19 mouse cellular contexts compared by ENCODE assay signal in the genomic region with DNA sequence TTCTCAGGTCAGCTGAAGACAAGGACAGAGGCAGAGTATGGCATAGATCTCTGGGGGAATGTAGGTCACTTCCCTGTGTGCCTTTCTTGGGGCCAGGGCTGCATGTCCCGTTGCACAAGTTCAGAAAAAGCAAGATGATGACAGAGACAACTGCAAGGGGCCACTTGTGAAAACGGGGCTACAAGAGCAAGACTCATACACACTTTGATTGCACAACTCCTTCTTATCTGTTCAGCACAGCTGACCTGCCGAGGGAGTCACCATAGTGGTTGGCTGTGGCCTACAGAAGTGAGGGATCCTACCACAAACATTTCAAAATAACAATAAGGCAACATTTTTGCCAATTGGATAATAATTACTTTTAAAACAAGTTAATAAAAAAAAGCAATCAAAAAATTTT. TPM values are rescaled to one million over a fixed set of nuclear protein-coding genes. Genes with fewer than 3 reads are reported as not detected.
DNase-seq lines count a peak whose midpoint lies in the region; ATAC-seq and TF ChIP-seq lines count a peak whose summit lies in the region.
"Had no signal": no experiment of that assay in that cellular context is flagged by ENCODE, and none has a peak within 500 bp of the region (broad histone marks: within the 10 kb centered on the region; RNA-seq: fewer than 3 reads in every experiment).

No protein-coding gene starts in this region.

- peak; percentile 28 for DNase-seq in lung, postnatal 25 days (ENCODE audit: low spot score)
- DNase-seq in lung, adult 2 months: no peak
- peak; percentile 81 for DNase-seq in c-Kit-positive CD71-positive TER-119-positive erythroid progenitor cells, embryonic 14.5 days (ENCODE audit: low spot score)
- DNase-seq in liver, embryonic 14.5 days (ENCODE audit: low read depth in 3 of 3, low spot score in 3 of 3): peak; percentile 74 to 82 (median 80)
- peak; percentile 55 to 71 for DNase-seq in spleen, postnatal 10 days (ENCODE audit: low spot score in 2 of 2)
- no peak for DNase-seq in adrenal gland, adult (ENCODE audit: inconsistent age in 2 of 2, low spot score in 1 of 2)
- no peak for DNase-seq in forebrain, postnatal 0 days
- DNase-seq in cerebellum, postnatal 10 days: no peak
- DNase-seq: adrenal gland, postnatal 14 days; cerebellum, postnatal 25 days; heart, adult 11 months; kidney, adult 9 months; right cerebral cortex, postnatal 14 days had no signal

- H3K27me3 ChIP-seq in liver, embryonic 14.5 days (ENCODE audit: control insufficient read depth, insufficient read depth, low read length): no peaks in the 10 kb centered on the region
- no peaks in the 10 kb centered on the region for H3K27me3 ChIP-seq in forebrain, postnatal 0 days (ENCODE audit: insufficient read depth, low read length)
- H3K27me3 ChIP-seq: embryonic facial prominence, embryonic 15.5 days; limb, embryonic 13.5 days; neural tube, embryonic 12.5 days had no signal

- TF ChIP-seq CTCF in lung, adult 2 months (IDR thresholded peaks at IDR 0.05; ENCODE audit: insufficient read depth, low read length): no peak
- TF ChIP-seq CTCF in liver, embryonic 14.5 days (IDR thresholded peaks at IDR 0.05; ENCODE audit: low read depth): no peak
- TF ChIP-seq CTCF in forebrain, postnatal 0 days (IDR thresholded peaks at IDR 0.05; ENCODE audit: low read depth): no peak

- H3K9me3 ChIP-seq in liver, embryonic 14.5 days (ENCODE audit: control insufficient read depth, low read length): no peaks in the 10 kb centered on the region
- H3K9me3 ChIP-seq in forebrain, postnatal 0 days (ENCODE audit: low read length): no peaks in the 10 kb centered on the region
- H3K9me3 ChIP-seq: embryonic facial prominence, embryonic 15.5 days; hindbrain, embryonic 10.5 days; limb, embryonic 13.5 days; midbrain, embryonic 10.5 days; neural tube, embryonic 12.5 days had no signal

- H3K27ac ChIP-seq in liver, embryonic 14.5 days: peak overlapping the region; percentile 100
- H3K27ac ChIP-seq in forebrain, postnatal 0 days (ENCODE audit: low read depth, low read length): no peak overlapping the region
- H3K27ac ChIP-seq: embryonic facial prominence, embryonic 15.5 days; limb, embryonic 13.5 days; midbrain, embryonic 10.5 days; neural tube, embryonic 12.5 days had no signal

- no peaks in the 10 kb centered on the region for H3K4me1 ChIP-seq in lung, adult 2 months (ENCODE audit: control insufficient read depth, insufficient read depth, low read length)
- H3K4me1 ChIP-seq in liver, embryonic 14.5 days (replicated peaks; ENCODE audit: control insufficient read depth in 2 of 2, insufficient read depth in 2 of 2, low read length in 1 of 2): peaks cover 70 to 72% of the 10 kb centered on the region in 2 experiments
- no peaks in the 10 kb centered on the region for H3K4me1 ChIP-seq in forebrain, postnatal 0 days (ENCODE audit: insufficient read depth)
- H3K4me1 ChIP-seq: limb, embryonic 13.5 days; neural tube, embryonic 12.5 days had no signal

- WGBS in lung, adult 2 months: 24% methylated on average over 3 of the region's 3 CpGs
- 6% methylated on average over 3 of the region's 3 CpGs for WGBS in liver, embryonic 14.5 days (ENCODE audit: insufficient replicate concordance)
- WGBS in forebrain, postnatal 0 days: 78% methylated on average over 3 of the region's 3 CpGs

- peak; percentile 94 for TF ChIP-seq EP300 in liver, embryonic 14.5 days (IDR thresholded peaks at IDR 0.05; ENCODE audit: low read depth)

- peak overlapping the region; percentile 78 for H3K4me2 ChIP-seq in liver, embryonic 14.5 days (ENCODE audit: low read depth)
- H3K4me2 ChIP-seq in forebrain, postnatal 0 days (ENCODE audit: low read depth): no peak overlapping the region
- H3K4me2 ChIP-seq: embryonic facial prominence, embryonic 15.5 days; limb, embryonic 13.5 days; neural tube, embryonic 12.5 days had no signal

- peak; percentile 84 for ATAC-seq in liver, embryonic 14.5 days (ENCODE audit: insufficient read depth)
- no peak for ATAC-seq in forebrain, postnatal 0 days

- H3K4me3 ChIP-seq in lung, adult 2 months (replicated peaks; ENCODE audit: extremely low read depth, low read depth, low read length): no peak overlapping the region
- H3K4me3 ChIP-seq in liver, embryonic 14.5 days (ENCODE audit: insufficient read depth in 1 of 2, low read depth in 2 of 2, low read length in 2 of 2): peak overlapping the region in 1 of 2 experiments; percentile 25; a peak in 2 of 4 replicates
- no peak overlapping the region for H3K4me3 ChIP-seq in forebrain, postnatal 0 days (ENCODE audit: low read depth, low read length)
- H3K4me3 ChIP-seq: embryonic facial prominence, embryonic 15.5 days; hindbrain, embryonic 10.5 days; limb, embryonic 13.5 days; midbrain, embryonic 10.5 days; neural tube, embryonic 12.5 days had no signal

- no peaks in the 10 kb centered on the region for H3K36me3 ChIP-seq in liver, embryonic 14.5 days (replicated peaks; ENCODE audit: control insufficient read depth, insufficient read depth, low read depth)
- H3K36me3 ChIP-seq in forebrain, postnatal 0 days (ENCODE audit: insufficient read depth): no peaks in the 10 kb centered on the region
- H3K36me3 ChIP-seq: embryonic facial prominence, embryonic 15.5 days; hindbrain, embryonic 10.5 days; limb, embryonic 13.5 days; midbrain, embryonic 10.5 days; neural tube, embryonic 12.5 days had no signal

- no peak for TF ChIP-seq POLR2A in lung, adult 2 months (IDR thresholded peaks at IDR 0.05; ENCODE audit: borderline replicate concordance, extremely low read depth, low read depth, low read length)

- peak overlapping the region; percentile 67 for H3K9ac ChIP-seq in liver, embryonic 14.5 days (replicated peaks)
- no peak overlapping the region for H3K9ac ChIP-seq in forebrain, postnatal 0 days
- H3K9ac ChIP-seq: embryonic facial prominence, embryonic 15.5 days; limb, embryonic 13.5 days; neural tube, embryonic 12.5 days had no signal

RNA-seq across cellular contexts. Expression of gene Rap1gap2, which starts 33.6 kb away (rescaled TPM):
- polyA plus RNA-seq in lung, adult 2 months (2012; rRNA removed): 7.0 and 8.9 TPM in 2 replicates
- polyA plus RNA-seq in liver, embryonic 14.5 days (2012; rRNA removed): 0.95 and 0.98 TPM in 2 replicates
- 0.56 and 0.71 TPM in 2 replicates for polyA plus RNA-seq in liver, embryonic 14.5 days (2014; fragmentation: Nextera tagmentation; extraction: Ambion mirVana)
- total RNA-seq in forebrain, postnatal 0 days (2014; rRNA removed): 43.7 and 52.5 TPM in 2 replicates
- polyA plus RNA-seq in forebrain, postnatal 0 days (2015; fragmentation: Nextera tagmentation; extraction: Ambion mirVana): 9.9 and 12.2 TPM in 2 replicates

RNA-seq across cellular contexts. Expression of gene Ccdc92b, which starts 42.3 kb away (rescaled TPM):
- polyA plus RNA-seq in lung, adult 2 months (2012; rRNA removed): 0.51 TPM in 2 replicates
- polyA plus RNA-seq in liver, embryonic 14.5 days (2012; rRNA removed): 12.7 and 13.1 TPM in 2 replicates
- 10.2 and 12.6 TPM in 2 replicates for polyA plus RNA-seq in liver, embryonic 14.5 days (2014; fragmentation: Nextera tagmentation; extraction: Ambion mirVana)
- 12.2 and 14.2 TPM in 2 replicates for total RNA-seq in forebrain, postnatal 0 days (2014; rRNA removed)
- 4.0 and 4.1 TPM in 2 replicates for polyA plus RNA-seq in forebrain, postnatal 0 days (2015; fragmentation: Nextera tagmentation; extraction: Ambion mirVana)
- total RNA-seq: CH12.LX had no signal

Comparison
In these comparisons a context has a peak if more than half of its experiments do, and no peak if none do; other contexts are left out.
1. DNase-seq: peak in lung, postnatal 25 days (single experiment), c-Kit-positive CD71-positive TER-119-positive erythroid progenitor cells, embryonic 14.5 days (single experiment), liver, embryonic 14.5 days (3 of 3) and spleen, postnatal 10 days (2 of 2); none in lung, adult 2 months (single experiment), adrenal gland, adult (0 of 2), forebrain, postnatal 0 days (single experiment) and cerebellum, postnatal 10 days (0 of 2).